Mouse (Mus musculus) forebrain, embryonic 10.5 days (tissue): ENCODE measurements at regions not wholly inside any gene's neighbourhood (a gene's known extent, or its start where the extent isn't known, plus 50 kb on each side); places are given as distances from the start of the nearest gene placed in this dataset.

Source experiments
- DNase-seq: peaks from one replicate; pipeline ENCODE4 v3.0.0-alpha.2; 2017; ENCODE audit warnings: low spot score; ENCODE audit errors: extremely low spot score
- H3K27ac ChIP-seq: fragments of 300-500 bp; sonication (generic); 2 replicates; pipeline ENCODE4 v1.5.1; 2016; ENCODE audit warnings: mild to moderate bottlenecking
- H3K27me3 ChIP-seq: fragments of 300-500 bp; sonication (generic); 2 replicates; pipeline ENCODE4 v1.6.1; 2016; ENCODE audit warnings: mild to moderate bottlenecking; ENCODE audit not compliant: poor library complexity, severe bottlenecking
- H3K36me3 ChIP-seq: fragments of 300-500 bp; sonication (generic); replicated peaks from 2 replicates; pipeline ENCODE4 v1.6.1; 2016; ENCODE audit warnings: mild to moderate bottlenecking, moderate library complexity
- H3K4me1 ChIP-seq: fragments of 300-500 bp; sonication (generic); 2 replicates; pipeline ENCODE4 v1.6.1; 2016
- H3K4me3 ChIP-seq: fragments of 300-500 bp; sonication (generic); 2 replicates; pipeline ENCODE4 v1.5.1; 2016; ENCODE audit warnings: mild to moderate bottlenecking, moderate library complexity
- H3K9me3 ChIP-seq: fragments of 300-500 bp; sonication (generic); 2 replicates; pipeline ENCODE4 v1.6.1; 2016; ENCODE audit warnings: mild to moderate bottlenecking, moderate library complexity
- WGBS: fragments of 180-500 bp; shearing (Covaris S2); methylation state at CpG from one replicate; pipeline ENCODE4 v1.1.7; 2016; 5-methylcytosine and 5-hydroxymethylcytosine counted together

- Histone ChIP-seq H3K27ac (no peak overlapping the region), H3K9me3 (peaks cover 5% of the 10 kb centered on the region; the same call in 1 of the 2 replicates), H3K4me1 (peaks cover 12% of the 10 kb centered on the region), H3K4me3 (no peak overlapping the region), H3K36me3 (no peaks in the 10 kb centered on the region), H3K27me3 (no peaks in the 10 kb centered on the region)
- DNase-seq, result no peak
- WGBS, result 69% methylated on average over 3 of the region's 3 CpGs
Measured at GRCm38 (mm10) chr11:64671898-64672297, 235.4 kb upstream of the F930015N05Rik start.

- Histone ChIP-seq H3K36me3 (no peaks in the 10 kb centered on the region), H3K9me3 (peaks cover 8% of the 10 kb centered on the region; the same call in 1 of the 2 replicates), H3K27me3 (no peaks in the 10 kb centered on the region), H3K4me1 (peaks cover 12% of the 10 kb centered on the region), H3K27ac (no peak overlapping the region), H3K4me3 (no peak overlapping the region)
- DNase-seq, result no peak
- 68% methylated on average over 4 of the region's 4 CpGs for WGBS
Measured at GRCm38 (mm10) chr11:64673546-64673945, 237.1 kb upstream of the F930015N05Rik start.

- 91% methylated on average over 1 of the region's 1 CpGs for WGBS
- no peaks in the 10 kb centered on the region for H3K27me3 ChIP-seq
Measured at GRCm38 (mm10) chr11:64703776-64704175, 267.3 kb upstream of the F930015N05Rik start.

GRCm38 (mm10) chr11:64711801-64712200, 267.0 kb upstream of the Elac2 start:
- 86% methylated on average over 2 of the region's 2 CpGs for WGBS
- H3K27ac ChIP-seq, result no peak overlapping the region
- no peak for DNase-seq

More at GRCm38 (mm10) chr11:64703776-64704175, 267.3 kb upstream of the F930015N05Rik start:
- no peaks in the 10 kb centered on the region for H3K4me1 ChIP-seq
- no peak for DNase-seq
- H3K36me3 ChIP-seq, result no peaks in the 10 kb centered on the region
- H3K4me3 ChIP-seq, result no peak overlapping the region
- H3K27ac ChIP-seq, result no peak overlapping the region
- H3K9me3 ChIP-seq, result no peaks in the 10 kb centered on the region

GRCm38 (mm10) chr11:64715182-64715581, 263.7 kb upstream of the Elac2 start:
- DNase-seq, result no peak
- Histone ChIP-seq H3K4me3 (no peak overlapping the region), H3K4me1 (no peaks in the 10 kb centered on the region), H3K27ac (no peak overlapping the region), H3K27me3 (no peaks in the 10 kb centered on the region; the same call in 1 of the 2 replicates), H3K9me3 (no peaks in the 10 kb centered on the region), H3K36me3 (no peaks in the 10 kb centered on the region)
- WGBS, result 83% methylated on average over 1 of the region's 1 CpGs

More at GRCm38 (mm10) chr11:64711801-64712200, 267.0 kb upstream of the Elac2 start:
- no peaks in the 10 kb centered on the region for H3K36me3 ChIP-seq
- no peaks in the 10 kb centered on the region for H3K4me1 ChIP-seq
- no peaks in the 10 kb centered on the region for H3K9me3 ChIP-seq
- H3K4me3 ChIP-seq, result no peak overlapping the region
- H3K27me3 ChIP-seq, result no peaks in the 10 kb centered on the region

GRCm38 (mm10) chr11:64718316-64719085, 260.3 kb upstream of the Elac2 start:
- 25% methylated on average over 5 of the region's 5 CpGs for WGBS
- DNase-seq, result peak; percentile 71
- no peaks in the 10 kb centered on the region for H3K9me3 ChIP-seq
- H3K27me3 ChIP-seq, result no peaks in the 10 kb centered on the region; the same call in 1 of the 2 replicates
- H3K27ac ChIP-seq, result no peak overlapping the region
- H3K36me3 ChIP-seq, result no peaks in the 10 kb centered on the region
- no peaks in the 10 kb centered on the region for H3K4me1 ChIP-seq
- no peak overlapping the region for H3K4me3 ChIP-seq

GRCm38 (mm10) chr11:64726249-64726648, 252.6 kb upstream of the Elac2 start:
- DNase-seq, result no peak
- WGBS, result 92% methylated on average over 5 of the region's 5 CpGs
- Histone ChIP-seq H3K4me3 (no peak overlapping the region), H3K27me3 (no peaks in the 10 kb centered on the region), H3K4me1 (no peaks in the 10 kb centered on the region), H3K9me3 (no peaks in the 10 kb centered on the region), H3K27ac (no peak overlapping the region), H3K36me3 (no peaks in the 10 kb centered on the region)

- no peaks in the 10 kb centered on the region for H3K9me3 ChIP-seq
- no peaks in the 10 kb centered on the region for H3K4me1 ChIP-seq
- H3K36me3 ChIP-seq, result no peaks in the 10 kb centered on the region
- no peaks in the 10 kb centered on the region for H3K27me3 ChIP-seq
- H3K27ac ChIP-seq, result no peak overlapping the region
- H3K4me3 ChIP-seq, result no peak overlapping the region
- DNase-seq, result no peak
- 84% methylated on average over 5 of the region's 5 CpGs for WGBS
Measured at GRCm38 (mm10) chr11:64727841-64728421, 250.9 kb upstream of the Elac2 start.

- H3K27ac ChIP-seq, result no peak overlapping the region
- H3K27me3 ChIP-seq, result no peaks in the 10 kb centered on the region
- no peak overlapping the region for H3K4me3 ChIP-seq
- H3K36me3 ChIP-seq, result no peaks in the 10 kb centered on the region
- DNase-seq, result no peak
- no peaks in the 10 kb centered on the region for H3K9me3 ChIP-seq
- H3K4me1 ChIP-seq, result no peaks in the 10 kb centered on the region
- 76% methylated on average over 7 of the region's 7 CpGs for WGBS
Measured at GRCm38 (mm10) chr11:64738948-64739347, 239.9 kb upstream of the Elac2 start.

GRCm38 (mm10) chr11:64743753-64744152, 235.1 kb upstream of the Elac2 start:
- Histone ChIP-seq H3K27ac (no peak overlapping the region), H3K4me3 (no peak overlapping the region), H3K9me3 (no peaks in the 10 kb centered on the region), H3K36me3 (no peaks in the 10 kb centered on the region), H3K27me3 (no peaks in the 10 kb centered on the region), H3K4me1 (peaks cover 5% of the 10 kb centered on the region; the same call in 1 of the 2 replicates)
- WGBS, result 85% methylated on average over 4 of the region's 4 CpGs
- no peak for DNase-seq

- Histone ChIP-seq H3K4me1 (peaks cover 5% of the 10 kb centered on the region; the same call in 1 of the 2 replicates), H3K36me3 (no peaks in the 10 kb centered on the region), H3K4me3 (no peak overlapping the region), H3K27me3 (no peaks in the 10 kb centered on the region), H3K27ac (no peak overlapping the region), H3K9me3 (no peaks in the 10 kb centered on the region)
- DNase-seq, result no peak
- 89% methylated on average over 6 of the region's 6 CpGs for WGBS
Measured at GRCm38 (mm10) chr11:64746146-64746545, 232.7 kb upstream of the Elac2 start.

- DNase-seq, result peak; percentile 17
- H3K4me3 ChIP-seq, result no peak overlapping the region
- H3K4me1 ChIP-seq, result peaks cover 24% of the 10 kb centered on the region
Measured at GRCm38 (mm10) chr11:64749976-64750375, 228.9 kb upstream of the Elac2 start.

GRCm38 (mm10) chr11:64752299-64752698, 226.5 kb upstream of the Elac2 start:
- 61% methylated on average over 3 of the region's 3 CpGs for WGBS
- Histone ChIP-seq H3K4me1 (peaks cover 19% of the 10 kb centered on the region), H3K36me3 (no peaks in the 10 kb centered on the region), H3K27ac (no peak overlapping the region), H3K9me3 (no peaks in the 10 kb centered on the region), H3K27me3 (no peaks in the 10 kb centered on the region), H3K4me3 (no peak overlapping the region)
- DNase-seq, result no peak

More at GRCm38 (mm10) chr11:64749976-64750375, 228.9 kb upstream of the Elac2 start:
- no peaks in the 10 kb centered on the region for H3K9me3 ChIP-seq
- H3K27me3 ChIP-seq, result no peaks in the 10 kb centered on the region
- H3K27ac ChIP-seq, result no peak overlapping the region
- WGBS, result 58% methylated on average over 9 of the region's 9 CpGs
- H3K36me3 ChIP-seq, result no peaks in the 10 kb centered on the region
